Mouse (Mus musculus): ENCODE results near the gene Wdr27. TPM values are rescaled to one million over a fixed set of nuclear protein-coding genes. Genes with fewer than 3 reads are reported as not detected.

Gene Wdr27
- total and polyA plus RNA-seq, 3 experiments = 0.66 to 1.7 TPM; not detected in 1

GRCm38 (mm10) chr17:14910771-14911170 lies 32.2 kb downstream of the Wdr27 start:
- DNase-seq (ENCODE audit: low spot score) (no peak), ATAC-seq (ENCODE audit: extremely low read depth, insufficient number of reproducible peaks, low FRiP score, poor library complexity, severe bottlenecking) (no peak)
- Histone ChIP-seq H3K4me3 (ENCODE audit: low read depth, low read length) (no peak overlapping the region), H3K27me3 (ENCODE audit: insufficient read depth, low read length) (peaks cover 19% of the 10 kb centered on the region), H3K36me3 (replicated peaks) (no peaks in the 10 kb centered on the region), H3K9me3 (replicated peaks) (no peaks in the 10 kb centered on the region), H3K4me1 (ENCODE audit: insufficient read depth, low read depth, low read length) (no peaks in the 10 kb centered on the region)
- TF ChIP-seq POLR2AphosphoS5 (IDR thresholded peaks at IDR 0.05; ENCODE audit: insufficient replicate concordance, low read depth, low read length) (no peak), TAL1 (conservative IDR thresholded peaks at IDR 0.05; ENCODE audit: low read depth, low read length) (no peak), GATA1 (IDR thresholded peaks at IDR 0.05; ENCODE audit: borderline replicate concordance, low read length) (no peak), CTCF (IDR thresholded peaks at IDR 0.05; ENCODE audit: low read depth, low read length) (no peak), GATA2 (IDR thresholded peaks at IDR 0.05; ENCODE audit: borderline replicate concordance, low read depth, low read length) (no peak)

DNA sequence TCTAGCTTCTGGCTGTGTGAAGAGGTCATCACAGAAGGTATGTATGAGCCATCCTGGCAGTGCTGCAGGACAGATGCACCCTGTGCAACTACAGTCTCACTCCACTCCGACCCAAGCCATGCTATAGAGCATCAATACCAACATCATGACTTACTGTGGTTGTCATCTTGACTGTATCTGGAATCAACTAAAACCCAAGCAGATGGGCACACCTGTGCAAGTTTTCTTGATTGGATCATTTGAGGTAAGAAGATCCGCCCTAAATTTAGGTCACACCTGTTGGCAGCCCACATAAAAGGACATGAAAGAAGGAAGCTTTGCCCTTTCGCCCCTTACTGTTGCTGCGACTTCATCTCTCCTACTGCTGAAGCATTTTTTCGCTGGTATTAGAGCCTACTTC lies 33.6 kb downstream of the Wdr27 start:
- no peaks in the 10 kb centered on the region for H3K36me3 ChIP-seq (replicated peaks)
- H3K4me1 ChIP-seq (ENCODE audit: insufficient read depth, low read depth, low read length) = no peaks in the 10 kb centered on the region
- peaks cover 19% of the 10 kb centered on the region for H3K27me3 ChIP-seq (ENCODE audit: insufficient read depth, low read length)
- no peak overlapping the region for H3K4me3 ChIP-seq (ENCODE audit: low read depth, low read length)
- no peak for TF ChIP-seq GATA2 (IDR thresholded peaks at IDR 0.05; ENCODE audit: borderline replicate concordance, low read depth, low read length)
- TF ChIP-seq CTCF (IDR thresholded peaks at IDR 0.05; ENCODE audit: low read depth, low read length) = no peak
- no peak for TF ChIP-seq GATA1 (IDR thresholded peaks at IDR 0.05; ENCODE audit: borderline replicate concordance, low read length)
- no peak for TF ChIP-seq TAL1 (conservative IDR thresholded peaks at IDR 0.05; ENCODE audit: low read depth, low read length)
- TF ChIP-seq POLR2AphosphoS5 (IDR thresholded peaks at IDR 0.05; ENCODE audit: insufficient replicate concordance, low read depth, low read length) = no peak
- DNase-seq (ENCODE audit: low spot score) (no peak), ATAC-seq (ENCODE audit: extremely low read depth, insufficient number of reproducible peaks, low FRiP score, poor library complexity, severe bottlenecking) (no peak)
- H3K9me3 ChIP-seq (replicated peaks) = no peaks in the 10 kb centered on the region

DNA sequence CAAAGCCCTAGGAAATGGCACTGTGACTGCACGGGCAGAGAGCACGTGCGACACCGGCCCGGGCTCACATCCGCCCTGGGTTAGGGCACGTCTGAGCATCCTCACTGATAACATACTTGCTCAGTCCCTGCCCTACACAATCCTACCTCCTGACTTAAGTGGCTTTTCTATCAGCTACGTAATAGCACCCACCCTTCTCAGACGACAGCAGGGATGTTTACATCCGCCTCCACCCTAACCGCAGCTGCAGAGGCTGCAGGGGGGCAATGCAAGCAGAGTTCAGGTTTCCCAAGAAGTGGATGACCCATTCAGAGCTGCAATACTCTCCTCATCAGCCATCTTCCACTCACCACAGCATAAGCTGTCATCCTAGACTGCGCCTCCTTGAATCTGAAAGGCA lies 35.8 kb downstream of the Wdr27 start:
- H3K27me3 ChIP-seq (ENCODE audit: insufficient read depth, low read length) = peaks cover 28% of the 10 kb centered on the region
- TF ChIP-seq POLR2AphosphoS5 (IDR thresholded peaks at IDR 0.05; ENCODE audit: insufficient replicate concordance, low read depth, low read length) (no peak), GATA2 (IDR thresholded peaks at IDR 0.05; ENCODE audit: borderline replicate concordance, low read depth, low read length) (no peak), GATA1 (IDR thresholded peaks at IDR 0.05; ENCODE audit: borderline replicate concordance, low read length) (no peak), TAL1 (conservative IDR thresholded peaks at IDR 0.05; ENCODE audit: low read depth, low read length) (no peak), CTCF (IDR thresholded peaks at IDR 0.05; ENCODE audit: low read depth, low read length) (no peak)
- no peak overlapping the region for H3K4me3 ChIP-seq (ENCODE audit: low read depth, low read length)
- H3K9me3 ChIP-seq (replicated peaks) = no peaks in the 10 kb centered on the region
- no peaks in the 10 kb centered on the region for H3K36me3 ChIP-seq (replicated peaks)
- H3K4me1 ChIP-seq (ENCODE audit: insufficient read depth, low read depth, low read length) = no peaks in the 10 kb centered on the region
- DNase-seq (ENCODE audit: low spot score) (no peak), ATAC-seq (ENCODE audit: extremely low read depth, insufficient number of reproducible peaks, low FRiP score, poor library complexity, severe bottlenecking) (no peak)

GRCm38 (mm10) chr17:14906611-14907010 lies 36.3 kb downstream of the Wdr27 start:
- no peaks in the 10 kb centered on the region for H3K9me3 ChIP-seq (replicated peaks)
- TF ChIP-seq CTCF (IDR thresholded peaks at IDR 0.05; ENCODE audit: low read depth, low read length) (no peak), GATA1 (IDR thresholded peaks at IDR 0.05; ENCODE audit: borderline replicate concordance, low read length) (no peak), GATA2 (IDR thresholded peaks at IDR 0.05; ENCODE audit: borderline replicate concordance, low read depth, low read length) (no peak), POLR2AphosphoS5 (IDR thresholded peaks at IDR 0.05; ENCODE audit: insufficient replicate concordance, low read depth, low read length) (no peak), TAL1 (conservative IDR thresholded peaks at IDR 0.05; ENCODE audit: low read depth, low read length) (no peak)
- H3K4me3 ChIP-seq (ENCODE audit: low read depth, low read length) = no peak overlapping the region
- no peak for ATAC-seq (ENCODE audit: extremely low read depth, insufficient number of reproducible peaks, low FRiP score, poor library complexity, severe bottlenecking)
- DNase-seq (ENCODE audit: low spot score) = no peak
- H3K27me3 ChIP-seq (ENCODE audit: insufficient read depth, low read length) = peaks cover 32% of the 10 kb centered on the region
- no peaks in the 10 kb centered on the region for H3K4me1 ChIP-seq (ENCODE audit: insufficient read depth, low read depth, low read length)
- H3K36me3 ChIP-seq (replicated peaks) = no peaks in the 10 kb centered on the region

DNA sequence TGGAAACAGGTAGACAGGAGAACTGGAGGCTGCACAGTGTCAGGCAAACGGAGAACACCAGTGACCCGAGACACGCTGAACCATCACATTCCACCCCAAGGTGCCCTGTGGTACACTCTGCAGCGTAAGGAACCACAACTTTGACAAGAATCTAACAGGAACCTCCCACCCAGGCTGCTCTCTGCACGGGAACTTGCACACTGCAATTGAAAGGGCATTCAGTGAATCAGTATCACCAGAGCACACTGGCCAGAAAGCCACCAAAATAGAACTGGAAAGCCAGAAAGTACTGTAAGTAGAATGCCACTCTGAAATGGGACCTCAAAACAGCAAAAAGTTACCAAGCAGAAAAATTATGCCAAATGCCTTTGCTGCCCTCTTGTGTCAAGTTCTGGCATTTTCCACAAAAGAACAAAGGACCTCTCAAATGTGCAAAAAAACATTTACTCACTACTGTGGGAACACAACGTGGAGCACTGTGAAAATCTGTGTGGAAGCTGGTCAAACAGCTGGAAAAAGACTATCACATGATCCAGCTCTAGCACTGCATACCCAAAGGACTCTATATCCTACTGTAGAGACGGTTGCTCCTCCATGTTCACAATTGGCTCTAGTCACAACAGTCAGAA lies 38.2 kb downstream of the Wdr27 start:
- TF ChIP-seq CTCF (IDR thresholded peaks at IDR 0.05; ENCODE audit: low read depth, low read length) = peak; percentile 74
- no peak for TF ChIP-seq TAL1 (conservative IDR thresholded peaks at IDR 0.05; ENCODE audit: low read depth, low read length)
- no peaks in the 10 kb centered on the region for H3K4me1 ChIP-seq (ENCODE audit: insufficient read depth, low read depth, low read length)
- H3K36me3 ChIP-seq (replicated peaks) = no peaks in the 10 kb centered on the region
- no peak overlapping the region for H3K4me3 ChIP-seq (ENCODE audit: low read depth, low read length)
- peaks cover 30% of the 10 kb centered on the region for H3K27me3 ChIP-seq (ENCODE audit: insufficient read depth, low read length)
- no peaks in the 10 kb centered on the region for H3K9me3 ChIP-seq (replicated peaks)
- no peak for ATAC-seq (ENCODE audit: extremely low read depth, insufficient number of reproducible peaks, low FRiP score, poor library complexity, severe bottlenecking)
- DNase-seq (ENCODE audit: low spot score) = no peak

DNA sequence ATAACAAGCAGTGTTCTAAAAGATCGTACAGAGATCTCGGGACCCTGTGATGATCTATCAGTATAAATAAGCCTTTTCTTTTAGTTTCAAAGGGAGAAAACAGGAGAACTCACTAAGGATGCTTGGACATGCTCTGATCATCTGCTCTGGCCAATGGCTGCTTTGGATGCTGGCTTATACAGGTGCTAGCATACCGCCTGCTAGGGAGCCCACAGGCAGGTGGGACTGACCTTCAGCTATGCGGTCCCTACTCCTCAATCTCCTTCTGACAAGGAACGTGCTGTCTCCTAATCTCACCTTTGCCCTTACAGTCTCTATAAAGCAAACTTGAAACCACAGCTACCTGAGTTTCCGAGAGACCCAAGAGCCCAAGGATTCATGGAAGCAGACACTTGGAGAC lies 38.8 kb downstream of the Wdr27 start:
- Histone ChIP-seq H3K4me3 (ENCODE audit: low read depth, low read length) (no peak overlapping the region), H3K9me3 (replicated peaks) (no peaks in the 10 kb centered on the region), H3K36me3 (replicated peaks) (no peaks in the 10 kb centered on the region), H3K4me1 (ENCODE audit: insufficient read depth, low read depth, low read length) (no peaks in the 10 kb centered on the region), H3K27me3 (ENCODE audit: insufficient read depth, low read length) (peaks cover 29% of the 10 kb centered on the region)
- TF ChIP-seq GATA1 (IDR thresholded peaks at IDR 0.05; ENCODE audit: borderline replicate concordance, low read length) (no peak), POLR2AphosphoS5 (IDR thresholded peaks at IDR 0.05; ENCODE audit: insufficient replicate concordance, low read depth, low read length) (no peak), CTCF (IDR thresholded peaks at IDR 0.05; ENCODE audit: low read depth, low read length) (no peak), TAL1 (conservative IDR thresholded peaks at IDR 0.05; ENCODE audit: low read depth, low read length) (no peak), GATA2 (IDR thresholded peaks at IDR 0.05; ENCODE audit: borderline replicate concordance, low read depth, low read length) (no peak)
- DNase-seq (ENCODE audit: low spot score) (no peak), ATAC-seq (ENCODE audit: extremely low read depth, insufficient number of reproducible peaks, low FRiP score, poor library complexity, severe bottlenecking) (no peak)
